Mouse (Mus musculus) stomach, embryonic 14.5 days (tissue): ENCODE results near the gene Eif4h. TPM values are rescaled to one million over a fixed set of nuclear protein-coding genes. Genes with fewer than 3 reads are reported as not detected.

Source experiments
- ATAC-seq: fragments of 200-750 bp; cut with Nextera tagmentation; 2 replicates; pipeline ENCODE4 v1.8.0; 2017; ENCODE audit warnings: low read depth, moderate TSS enrichment; ENCODE audit not compliant: insufficient number of reproducible peaks, insufficient read depth, low FRiP score
- H3K27ac ChIP-seq: fragments of 300-500 bp; sonication (generic); 2 replicates; pipeline ENCODE4 v1.5.1; 2014; ENCODE audit warnings: mild to moderate bottlenecking, low read length, moderate library complexity, mixed read lengths
- H3K27me3 ChIP-seq: fragments of 300-500 bp; sonication (generic); 2 replicates; pipeline ENCODE4 v1.6.1; 2014; ENCODE audit warnings: low read length, control low read depth, mixed read lengths; ENCODE audit not compliant: control insufficient read depth, insufficient read depth
- H3K36me3 ChIP-seq: fragments of 300-500 bp; sonication (generic); 2 replicates; pipeline ENCODE4 v1.6.1; 2014; ENCODE audit warnings: mild to moderate bottlenecking, control low read depth, low read length, moderate library complexity, mixed read lengths; ENCODE audit not compliant: control insufficient read depth, insufficient read depth
- H3K4me1 ChIP-seq: fragments of 300-500 bp; sonication (generic); 2 replicates; pipeline ENCODE4 v1.6.1; 2014; ENCODE audit warnings: low read length, control low read depth, mixed read lengths; ENCODE audit not compliant: control insufficient read depth, insufficient read depth
- H3K4me2 ChIP-seq: fragments of 300-500 bp; sonication (generic); replicated peaks from 2 replicates; pipeline ENCODE4 v1.6.1; 2014; ENCODE audit warnings: low read depth, low read length, control low read depth
- H3K4me3 ChIP-seq: fragments of 300-500 bp; sonication (generic); 2 replicates; pipeline ENCODE4 v1.5.1; 2014; ENCODE audit warnings: low read depth, low read length, control low read depth
- H3K9ac ChIP-seq: fragments of 300-500 bp; sonication (generic); replicated peaks from 2 replicates; pipeline ENCODE4 v1.6.1; 2014; ENCODE audit warnings: low read depth, mild to moderate bottlenecking, control low read depth, low read length, moderate library complexity, mixed read lengths
- H3K9me3 ChIP-seq: fragments of 300-500 bp; sonication (generic); 2 replicates; pipeline ENCODE4 v1.6.1; 2016; ENCODE audit warnings: low read depth, low read length, control low read depth; ENCODE audit not compliant: control insufficient read depth
- WGBS: fragments of 180-500 bp; shearing (Covaris S2); extraction: QIAGEN DNeasy Blood & Tissue Kit; methylation state at CpG from one replicate; pipeline ENCODE4 v1.1.7; 2014; 5-methylcytosine and 5-hydroxymethylcytosine counted together
- polyA plus RNA-seq: library from polyadenylated mRNA; unstranded; fragments of >200 nt; fragmentation: Nextera tagmentation; extraction: Ambion mirVana; gene quantifications from 2 replicates; pipeline ENCODE4 v1.2.1, GENCODE M21; 2014

Eif4h gene
- polyA plus RNA-seq, 1 experiment from 2014 or later, result 442 TPM

DNA sequence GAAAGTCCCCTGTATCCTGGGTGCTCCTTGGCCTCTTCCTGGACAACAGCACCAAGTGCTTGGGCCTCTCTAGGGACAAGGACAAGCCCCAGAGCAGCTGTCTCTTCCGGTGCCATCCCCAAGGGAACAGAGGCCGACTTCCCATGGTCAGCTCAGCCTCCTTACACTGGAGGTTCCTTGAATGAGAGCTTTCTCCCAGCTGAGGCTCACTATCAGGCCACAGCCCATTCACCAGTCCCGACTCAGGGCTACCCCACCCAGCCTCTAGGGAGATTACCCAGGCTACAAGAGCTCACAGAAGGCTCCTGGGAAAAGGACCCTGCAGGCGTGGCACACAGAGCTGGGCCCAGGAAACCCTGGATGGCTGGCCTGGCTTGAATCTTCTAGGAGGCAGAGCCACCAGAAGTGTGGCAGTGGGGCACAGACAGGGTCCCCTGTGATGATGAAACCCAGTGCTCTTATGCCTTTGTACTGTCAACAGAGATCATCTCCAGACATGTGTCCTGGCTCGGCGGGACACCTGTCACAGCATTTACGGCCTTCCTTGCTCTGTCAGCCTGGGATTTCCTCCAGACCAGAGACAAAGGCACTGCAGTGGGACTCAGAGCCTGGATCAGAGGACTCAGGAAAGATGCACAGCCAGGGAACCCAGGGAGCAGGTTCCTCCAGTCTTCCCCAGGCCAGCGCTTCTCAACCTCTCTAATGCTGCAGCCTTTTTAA lies 39.7 kb upstream of the Eif4h start:
- no peak for ATAC-seq

DNA sequence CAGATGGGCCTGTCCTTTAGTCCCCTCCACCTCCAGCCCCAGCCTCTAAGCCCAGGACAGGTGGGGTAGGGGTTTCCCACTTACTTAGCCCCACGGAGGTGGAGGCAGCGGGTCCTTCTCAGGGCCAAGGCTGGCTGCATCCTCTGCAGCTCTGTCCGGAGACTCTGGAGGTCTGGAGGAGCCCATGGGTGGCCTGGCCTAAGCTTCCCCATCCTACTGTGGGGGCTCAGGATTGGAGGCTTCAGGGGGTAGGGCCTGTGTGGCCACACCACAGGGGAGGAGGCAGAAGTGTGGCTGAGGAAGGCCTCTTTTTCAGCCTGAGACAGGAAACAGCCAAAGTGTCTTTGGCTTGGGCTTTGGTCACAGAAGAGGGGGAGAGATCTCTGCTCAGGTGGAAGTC lies 38.7 kb upstream of the Eif4h start:
- Histone ChIP-seq H3K4me3 (no peak overlapping the region), H3K36me3 (no peaks in the 10 kb centered on the region; the same call in 1 of the 2 replicates), H3K9me3 (no peaks in the 10 kb centered on the region), H3K4me1 (peaks cover 35% of the 10 kb centered on the region), H3K27ac (no peak overlapping the region), H3K27me3 (no peaks in the 10 kb centered on the region), H3K4me2 (no peak overlapping the region), H3K9ac (no peak overlapping the region)
- WGBS, result 78% methylated on average over 3 of the region's 3 CpGs
- ATAC-seq, result no peak

More for the DNA sequence above, 39.7 kb upstream of the Eif4h start:
- no peak overlapping the region for H3K4me3 ChIP-seq
- no peak overlapping the region for H3K9ac ChIP-seq
- H3K4me1 ChIP-seq, result peaks cover 35% of the 10 kb centered on the region
- no peak overlapping the region for H3K27ac ChIP-seq
- H3K4me2 ChIP-seq, result no peak overlapping the region
- no peaks in the 10 kb centered on the region for H3K27me3 ChIP-seq
- peaks cover under 1% of the 10 kb centered on the region; the same call in 1 of the 2 replicates for H3K36me3 ChIP-seq
- 63% methylated on average over 8 of the region's 8 CpGs for WGBS
- H3K9me3 ChIP-seq, result no peaks in the 10 kb centered on the region

DNA sequence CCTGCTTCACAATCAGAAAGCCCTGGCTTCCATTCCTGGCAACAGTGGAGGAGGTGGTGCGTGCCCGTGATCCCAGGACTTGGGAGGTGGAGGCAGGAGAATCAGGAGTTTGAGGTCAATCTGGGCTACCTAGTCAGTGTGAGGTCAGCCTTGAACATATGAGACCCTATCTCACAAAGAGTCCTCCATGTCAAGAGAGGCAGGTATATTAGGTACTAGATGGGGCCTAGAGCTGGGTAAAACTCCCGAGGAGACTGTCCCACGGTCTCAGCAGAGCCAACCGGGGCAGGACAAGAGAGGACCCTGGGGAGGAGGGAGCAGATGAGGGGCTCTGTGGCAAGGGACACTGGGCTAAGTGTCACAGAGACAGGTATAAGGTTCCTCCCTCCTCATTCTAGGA lies 38.2 kb upstream of the Eif4h start:
- Histone ChIP-seq H3K9ac (no peak overlapping the region), H3K4me2 (no peak overlapping the region), H3K4me1 (peaks cover 35% of the 10 kb centered on the region), H3K36me3 (peaks cover under 1% of the 10 kb centered on the region; the same call in 1 of the 2 replicates), H3K4me3 (no peak overlapping the region), H3K27ac (no peak overlapping the region), H3K9me3 (no peaks in the 10 kb centered on the region), H3K27me3 (no peaks in the 10 kb centered on the region)
- WGBS, result 84% methylated on average over 5 of the region's 5 CpGs
- ATAC-seq, result no peak

DNA sequence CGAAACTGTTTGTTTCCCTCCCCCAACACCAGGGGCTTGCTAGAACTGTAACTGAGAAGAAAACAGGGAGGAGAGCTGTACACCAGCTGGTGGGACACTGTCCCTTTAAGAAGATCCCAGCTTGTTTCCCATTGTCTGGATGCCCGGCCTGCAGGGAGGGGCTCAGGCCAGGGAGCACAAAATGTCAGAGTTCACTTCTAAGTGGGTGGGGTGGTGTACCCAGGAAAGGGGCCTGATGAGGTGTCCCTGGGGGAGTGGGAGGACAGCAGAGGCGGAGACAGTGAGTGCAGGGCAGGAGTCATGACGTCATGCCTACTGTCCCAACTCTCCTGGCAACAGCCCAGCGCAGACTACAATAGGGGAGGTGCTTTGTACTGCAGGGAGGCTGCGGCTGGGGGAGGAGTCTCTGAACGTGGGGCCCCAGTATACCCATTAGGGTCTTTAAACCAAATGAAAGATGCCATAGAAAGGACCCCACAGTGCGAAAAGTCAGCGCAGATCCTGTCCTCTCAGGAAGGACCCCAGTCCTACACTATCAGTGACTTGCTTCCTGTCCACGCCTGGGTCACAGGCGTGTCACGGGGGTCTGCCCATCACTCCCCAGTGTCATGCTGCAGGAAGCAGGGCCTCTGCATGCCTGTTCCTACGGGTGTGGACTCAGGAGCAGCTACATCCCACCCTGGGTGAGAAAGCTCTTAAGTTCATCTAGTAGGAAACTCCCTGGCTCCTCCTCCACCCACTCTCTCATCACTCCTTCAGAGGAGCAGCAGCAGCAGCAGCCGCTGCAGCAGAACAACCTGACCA lies 36.9 kb upstream of the Eif4h start:
- Histone ChIP-seq H3K27ac (peak overlapping the region; percentile 74), H3K27me3 (no peaks in the 10 kb centered on the region), H3K4me2 (peak overlapping the region; percentile 65), H3K9ac (peak overlapping the region; percentile 28), H3K4me1 (peaks cover 33% of the 10 kb centered on the region), H3K36me3 (peaks cover 3% of the 10 kb centered on the region; the same call in 1 of the 2 replicates), H3K4me3 (peak overlapping the region; percentile 29), H3K9me3 (no peaks in the 10 kb centered on the region)
- 4% methylated on average over 14 of the region's 14 CpGs for WGBS
- peak; percentile 85 for ATAC-seq

DNA sequence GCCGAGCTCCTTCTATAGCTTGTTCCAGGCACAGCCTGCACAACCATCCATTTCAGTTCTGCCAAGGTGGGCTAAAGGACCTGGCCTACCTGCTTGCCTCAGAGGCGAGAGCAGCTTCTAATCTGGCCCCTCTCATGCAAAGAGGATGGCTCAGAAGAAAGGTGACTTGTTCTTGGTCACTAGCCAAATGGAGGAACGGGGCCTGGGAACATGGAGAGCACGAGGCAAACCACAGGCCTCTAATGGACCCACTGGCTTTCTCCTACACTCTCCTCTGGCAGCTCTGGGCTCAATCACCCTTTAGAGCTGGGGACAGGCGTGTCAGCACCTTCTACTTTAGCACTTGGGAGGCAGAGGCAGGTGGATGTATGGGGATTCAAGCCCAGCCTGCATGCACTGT lies 35.7 kb upstream of the Eif4h start:
- 74% methylated on average over 5 of the region's 5 CpGs for WGBS
- Histone ChIP-seq H3K27ac (no peak overlapping the region), H3K36me3 (peaks cover 3% of the 10 kb centered on the region; the same call in 1 of the 2 replicates), H3K4me2 (no peak overlapping the region), H3K4me1 (peaks cover 21% of the 10 kb centered on the region), H3K27me3 (no peaks in the 10 kb centered on the region), H3K9ac (no peak overlapping the region), H3K4me3 (no peak overlapping the region), H3K9me3 (no peaks in the 10 kb centered on the region)
- no peak for ATAC-seq

DNA sequence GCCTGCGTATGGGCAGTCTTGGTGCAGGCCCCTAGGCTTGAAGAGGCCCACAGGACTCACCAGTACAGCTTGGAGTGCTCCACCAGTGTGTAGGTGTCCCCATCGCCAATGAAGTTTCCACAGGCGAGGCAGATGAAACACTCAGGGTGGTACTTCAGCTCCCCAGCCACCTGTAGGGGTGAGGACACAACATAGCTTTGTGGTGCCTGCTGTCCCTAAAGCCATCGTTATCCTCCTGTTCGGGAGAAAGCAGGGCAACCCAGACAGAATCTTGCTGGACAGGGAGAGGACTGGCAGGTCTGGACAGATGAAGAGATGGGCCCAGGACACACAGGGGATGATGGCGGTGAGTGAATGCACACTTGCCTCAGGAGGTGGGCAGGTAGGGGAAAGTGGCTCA lies 33.3 kb upstream of the Eif4h start:
- no peaks in the 10 kb centered on the region for H3K27me3 ChIP-seq
- no peak for ATAC-seq
- no peaks in the 10 kb centered on the region for H3K9me3 ChIP-seq
- H3K9ac ChIP-seq, result no peak overlapping the region
- no peak overlapping the region for H3K4me2 ChIP-seq
- H3K36me3 ChIP-seq, result peaks cover 14% of the 10 kb centered on the region
- WGBS, result 91% methylated on average over 6 of the region's 6 CpGs
- no peak overlapping the region for H3K27ac ChIP-seq
- H3K4me1 ChIP-seq, result peaks cover 16% of the 10 kb centered on the region
- no peak overlapping the region for H3K4me3 ChIP-seq

DNA sequence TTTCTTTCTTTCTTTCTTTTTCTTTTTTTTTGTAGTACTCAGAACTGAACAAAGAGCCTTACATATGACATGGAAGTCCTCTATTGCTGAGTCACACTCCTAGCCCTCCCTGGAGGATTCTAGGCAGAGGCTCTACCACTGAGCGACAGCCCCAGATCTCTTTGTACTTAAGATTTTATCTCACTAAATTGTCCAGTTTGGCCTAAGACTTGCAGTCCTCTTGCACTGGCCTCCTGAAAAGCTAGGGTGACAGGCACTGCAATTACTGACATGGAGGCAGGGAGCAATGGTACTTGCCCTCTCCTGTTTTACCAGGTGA lies 32.9 kb upstream of the Eif4h start:
- Histone ChIP-seq H3K27ac (no peak overlapping the region), H3K9me3 (no peaks in the 10 kb centered on the region), H3K4me3 (no peak overlapping the region), H3K9ac (no peak overlapping the region), H3K4me1 (peaks cover 16% of the 10 kb centered on the region), H3K27me3 (no peaks in the 10 kb centered on the region), H3K4me2 (no peak overlapping the region), H3K36me3 (peaks cover 18% of the 10 kb centered on the region)
- ATAC-seq, result no peak
- WGBS, result 89% methylated on average over 1 of the region's 1 CpGs

DNA sequence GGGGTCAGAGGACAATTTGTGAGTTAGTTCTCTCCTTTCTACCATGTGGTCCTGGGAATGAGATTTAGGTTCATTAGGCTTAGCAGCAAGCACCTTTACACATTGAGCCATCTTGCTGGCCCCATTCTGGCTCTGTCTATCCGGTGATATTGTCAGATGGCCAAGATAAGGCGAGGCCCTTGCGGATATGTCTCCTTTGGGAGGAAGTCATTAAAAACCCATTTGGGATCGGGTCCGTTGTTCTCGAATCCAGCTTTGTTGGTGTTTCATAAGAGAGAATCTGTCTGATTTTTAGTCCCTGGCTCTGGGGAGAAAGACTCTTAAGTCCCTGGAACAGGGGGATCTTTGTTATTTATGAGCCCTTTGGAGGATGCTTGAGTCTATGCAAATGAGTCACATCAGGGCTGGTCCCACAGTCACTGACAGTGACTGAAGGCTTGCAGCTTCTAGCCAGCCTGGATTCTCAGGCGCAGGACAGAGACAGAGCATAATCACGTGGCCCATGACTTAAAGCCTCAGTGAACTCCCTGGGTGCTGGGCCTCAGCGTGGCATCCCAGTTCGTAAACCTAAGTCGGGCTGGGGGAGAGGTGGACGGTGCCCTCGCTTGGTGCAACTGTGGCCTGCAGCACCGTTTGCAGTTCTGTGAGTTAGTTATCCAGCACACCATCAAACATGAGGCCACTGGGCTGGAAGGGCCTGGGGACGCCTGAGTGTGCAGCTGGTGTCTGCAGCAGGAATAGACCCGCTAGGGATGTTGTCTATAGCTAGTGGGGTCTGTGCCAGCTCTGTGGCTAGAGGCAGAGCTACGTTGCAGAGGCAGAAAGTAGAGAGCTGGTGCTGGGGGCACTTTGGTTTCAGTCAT lies 32.3 kb upstream of the Eif4h start:
- Histone ChIP-seq H3K9ac (no peak overlapping the region), H3K4me3 (no peak overlapping the region), H3K27me3 (no peaks in the 10 kb centered on the region), H3K4me1 (peaks cover 10% of the 10 kb centered on the region), H3K36me3 (peaks cover 18% of the 10 kb centered on the region), H3K9me3 (no peaks in the 10 kb centered on the region), H3K4me2 (no peak overlapping the region), H3K27ac (peak overlapping the region; percentile 7; the same call in 1 of the 2 replicates)
- 72% methylated on average over 17 of the region's 17 CpGs for WGBS
- ATAC-seq, result no peak
